Mouse (Mus musculus) cerebellum, adult 11 months (tissue): ENCODE measurements around the gene Scyl2.
"Not testable (repeated sequence)": the region's sequence is repeated elsewhere in the genome, so short reads cannot be mapped to it uniquely, and the experiment has no call there.

ENCODE experiments used
- DNase-seq: peaks from one replicate; pipeline ENCODE4 v3.0.0; 2022

The Scyl2 gene

GRCm38 (mm10) chr10:89678054-89678453 lies 8.0 kb downstream of the Scyl2 start:
- no peak for DNase-seq

- DNase-seq: no peak
These were observed 9.5 kb downstream of the Scyl2 start for GRCm38 (mm10) chr10:89676609-89677008.

GRCm38 (mm10) chr10:89670371-89670770 lies 15.7 kb downstream of the Scyl2 start:
- DNase-seq: not testable (repeated sequence)

GRCm38 (mm10) chr10:89667571-89667970 lies 18.5 kb downstream of the Scyl2 start:
- no peak for DNase-seq

- DNase-seq: peak; percentile 56
These were observed 20.4 kb downstream of the Scyl2 start for GRCm38 (mm10) chr10:89665679-89666078.

- DNase-seq: no peak
These were observed 21.0 kb downstream of the Scyl2 start for GRCm38 (mm10) chr10:89664977-89665645.

- DNase-seq: peak; percentile 52
These were observed 29.7 kb downstream of the Scyl2 start for GRCm38 (mm10) chr10:89656366-89656765.

GRCm38 (mm10) chr10:89652912-89653311 lies 33.2 kb downstream of the Scyl2 start:
- no peak for DNase-seq

- DNase-seq: no peak
These were observed 34.4 kb downstream of the Scyl2 start for GRCm38 (mm10) chr10:89651691-89652090.

- no peak for DNase-seq
These were observed 39.2 kb downstream of the Scyl2 start for GRCm38 (mm10) chr10:89646918-89647317.

- DNase-seq: no peak
These were observed 49.1 kb downstream of the Scyl2 start for GRCm38 (mm10) chr10:89637001-89637400.

GRCm38 (mm10) chr10:89635018-89635417 lies 51.1 kb downstream of the Scyl2 start:
- DNase-seq: peak; percentile 39

GRCm38 (mm10) chr10:89633736-89634426 lies 52.2 kb downstream of the Scyl2 start:
- DNase-seq: no peak

- DNase-seq: no peak
These were observed 53.0 kb downstream of the Scyl2 start for GRCm38 (mm10) chr10:89633121-89633520.

- no peak for DNase-seq
These were observed 54.3 kb downstream of the Scyl2 start for GRCm38 (mm10) chr10:89631831-89632230.

GRCm38 (mm10) chr10:89630564-89630963 lies 55.5 kb downstream of the Scyl2 start:
- no peak for DNase-seq

- DNase-seq: peak; percentile 32
These were observed 56.0 kb downstream of the Scyl2 start for GRCm38 (mm10) chr10:89630052-89630451.

- DNase-seq: no peak
These were observed 59.4 kb downstream of the Scyl2 start for GRCm38 (mm10) chr10:89626714-89627113.

GRCm38 (mm10) chr10:89624196-89624595 lies 61.9 kb downstream of the Scyl2 start:
- DNase-seq: no peak

GRCm38 (mm10) chr10:89621129-89621528 lies 65.0 kb downstream of the Scyl2 start, which contains the start of gene Slc17a8:
TSS of gene Slc17a8 (minus strand) at chr10:89621253.
- DNase-seq: no peak

GRCm38 (mm10) chr10:89599311-89599710 lies 86.8 kb downstream of the Scyl2 start:
- no peak for DNase-seq

- no peak for DNase-seq
These were observed 88.8 kb downstream of the Scyl2 start for GRCm38 (mm10) chr10:89597275-89597674.

GRCm38 (mm10) chr10:89595935-89596334 lies 90.2 kb downstream of the Scyl2 start:
- no peak for DNase-seq

GRCm38 (mm10) chr10:89595514-89595913 lies 90.6 kb downstream of the Scyl2 start:
- DNase-seq: no peak
